Mouse (Mus musculus) cortical plate, adult 2 months (tissue): ENCODE data around the gene Olfr1410.

Experiments used
- CTCF ChIP-seq: fragments of 200-500 bp; IDR thresholded peaks from 2 replicates; pipeline ENCODE4 v1.5.1; 2011; ENCODE audit warnings: mild to moderate bottlenecking, control low read depth, low read length; ENCODE audit not compliant: insufficient read depth; ENCODE audit errors: extremely low read depth
- POLR2A ChIP-seq: fragments of 200-500 bp; IDR thresholded peaks from 2 replicates; pipeline ENCODE4 v1.6.1; 2011; ENCODE audit warnings: mild to moderate bottlenecking, low read length, control low read depth; ENCODE audit not compliant: insufficient read depth; ENCODE audit errors: extremely low read depth

DNA sequence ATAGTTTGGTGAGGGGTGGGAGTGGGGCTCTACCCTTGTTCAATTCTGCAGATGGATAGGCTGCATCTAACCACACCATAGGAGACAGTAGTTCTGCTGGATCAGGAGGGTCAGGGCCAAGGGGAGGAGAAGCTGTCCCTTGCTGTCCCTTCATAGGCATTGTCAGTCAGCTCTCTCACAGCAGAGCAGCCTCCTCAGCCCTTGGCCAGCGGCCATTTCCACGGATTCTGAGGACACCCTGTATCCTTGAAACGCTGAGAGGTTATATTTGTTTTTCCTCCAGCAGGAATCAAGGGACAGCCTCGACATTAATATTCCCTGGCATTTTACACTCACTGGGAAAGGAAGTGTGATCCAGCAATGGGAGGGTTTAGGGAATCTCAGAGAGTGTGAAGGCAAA, 12.8 kb downstream of the Olfr1410 start:
- no peak for TF ChIP-seq POLR2A
- TF ChIP-seq CTCF = no peak
